Mouse (Mus musculus): ENCODE results near the gene Nin. TPM values are rescaled to one million over a fixed set of nuclear protein-coding genes. Genes with fewer than 3 reads are reported as not detected.

Nin gene
- total RNA-seq, 2 experiments from 2014 or later = 31.2 to 39.4 TPM

GRCm38 (mm10) chr12:70015936-70016335 lies 97.6 kb downstream of the Nin start:
- no peak for DNase-seq

GRCm38 (mm10) chr12:70011681-70012080 lies 101.8 kb downstream of the Nin start:
- no peak for DNase-seq

- no peak for DNase-seq
These were observed 103.2 kb downstream of the Nin start for GRCm38 (mm10) chr12:70010356-70010755.

GRCm38 (mm10) chr12:70005103-70005502 lies 108.4 kb downstream of the Nin start:
- DNase-seq = no peak

- no peak for DNase-seq
These were observed 115.1 kb downstream of the Nin start for GRCm38 (mm10) chr12:69998186-69998983.

GRCm38 (mm10) chr12:69995382-69995781 lies 118.1 kb downstream of the Nin start:
- no peak for DNase-seq

GRCm38 (mm10) chr12:69986786-69987497 lies 126.6 kb downstream of the Nin start, which contains the start of gene Sav1:
Gene Sav1 (minus strand): TSS chr12:69987002.
- DNase-seq = peak; percentile 93 to 94

GRCm38 (mm10) chr12:69986241-69986762 lies 127.2 kb downstream of the Nin start:
- peak; percentile 42 to 54 for DNase-seq

- DNase-seq = no peak
These were observed 128.0 kb downstream of the Nin start for GRCm38 (mm10) chr12:69985546-69985945.

GRCm38 (mm10) chr12:69982874-69983273 lies 130.6 kb downstream of the Nin start:
- DNase-seq = no peak

- no peak for DNase-seq
These were observed 136.0 kb downstream of the Nin start for GRCm38 (mm10) chr12:69977376-69977998.

- no peak for DNase-seq
These were observed 136.8 kb downstream of the Nin start for GRCm38 (mm10) chr12:69976688-69977087.

- no peak for DNase-seq
These were observed 139.9 kb downstream of the Nin start for GRCm38 (mm10) chr12:69973666-69974065.

GRCm38 (mm10) chr12:69968154-69968553 lies 145.4 kb downstream of the Nin start:
- DNase-seq = no peak

- DNase-seq = peak; percentile 44 to 59
These were observed 146.4 kb downstream of the Nin start for GRCm38 (mm10) chr12:69967112-69967511.

- peak in 1 of 2 experiments; percentile 29 for DNase-seq
These were observed 147.4 kb downstream of the Nin start for GRCm38 (mm10) chr12:69966071-69966470.

- no peak for DNase-seq
These were observed 147.9 kb downstream of the Nin start for GRCm38 (mm10) chr12:69965644-69966043.

- no peak for DNase-seq
These were observed 150.4 kb downstream of the Nin start for GRCm38 (mm10) chr12:69963141-69963540.

- peak; percentile 70 for DNase-seq
These were observed 151.0 kb downstream of the Nin start for GRCm38 (mm10) chr12:69962468-69962867.
